Mouse (Mus musculus) spleen, postnatal 10 days (tissue): ENCODE data around the gene Tsc22d3.
A peak's percentile ranks its signal among the peaks of the same experiment; 100 is the strongest.
"Not testable (repeated sequence)": the region's sequence is repeated elsewhere in the genome, so short reads cannot be mapped to it uniquely, and the experiment has no call there.

ENCODE experiments used
- DNase-seq, 2 experiments: peaks; one replicate each; pipeline ENCODE4 v3.0.0; 2021 to 2022; ENCODE audit warnings: low spot score in 2 of 2

Tsc22d3 gene

GRCm38 (mm10) chrX:140501401-140502301 lies 98.8 kb downstream of the Tsc22d3 start:
- DNase-seq = peak in 1 of 2 experiments; percentile 52

DNA sequence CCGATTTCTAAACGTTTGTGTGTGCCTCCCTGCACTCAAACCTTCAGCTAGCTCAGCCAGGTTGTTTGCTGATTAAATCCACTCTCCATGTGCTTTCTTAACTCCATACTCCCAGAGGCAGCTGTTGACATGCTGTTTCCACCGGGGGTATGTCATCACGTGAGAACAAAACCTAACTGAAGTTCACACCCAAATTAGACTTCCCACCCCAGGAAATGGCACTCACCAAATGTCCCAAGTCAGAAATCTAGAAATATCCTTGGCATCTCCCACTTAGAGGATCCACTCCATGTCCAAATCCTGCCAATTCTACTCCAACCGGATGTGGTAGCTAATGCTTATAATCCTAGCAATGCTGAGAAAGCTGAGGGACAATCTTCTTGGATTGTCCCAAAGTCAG lies 100.2 kb downstream of the Tsc22d3 start:
- no peak for DNase-seq

DNA sequence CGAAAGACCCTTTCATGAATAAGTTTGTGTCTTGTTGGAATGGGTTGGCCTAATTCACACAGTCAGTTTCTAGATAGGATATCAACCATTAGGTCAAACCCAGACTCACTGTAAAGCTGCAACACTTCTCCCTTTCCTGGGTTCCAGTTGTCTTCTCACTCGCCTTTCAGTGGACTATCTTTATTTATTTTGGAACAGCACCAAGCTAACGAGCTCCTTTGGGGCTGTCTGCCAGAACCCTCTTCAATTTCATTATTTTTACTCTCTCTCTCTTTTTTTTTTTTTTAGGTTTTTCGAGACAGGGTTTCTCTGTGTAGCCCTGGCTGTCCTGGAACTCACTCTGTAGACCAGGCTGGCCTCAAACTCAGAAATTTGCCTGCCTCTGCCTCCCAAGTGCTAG lies 102.0 kb downstream of the Tsc22d3 start:
- DNase-seq = not testable (repeated sequence)

DNA sequence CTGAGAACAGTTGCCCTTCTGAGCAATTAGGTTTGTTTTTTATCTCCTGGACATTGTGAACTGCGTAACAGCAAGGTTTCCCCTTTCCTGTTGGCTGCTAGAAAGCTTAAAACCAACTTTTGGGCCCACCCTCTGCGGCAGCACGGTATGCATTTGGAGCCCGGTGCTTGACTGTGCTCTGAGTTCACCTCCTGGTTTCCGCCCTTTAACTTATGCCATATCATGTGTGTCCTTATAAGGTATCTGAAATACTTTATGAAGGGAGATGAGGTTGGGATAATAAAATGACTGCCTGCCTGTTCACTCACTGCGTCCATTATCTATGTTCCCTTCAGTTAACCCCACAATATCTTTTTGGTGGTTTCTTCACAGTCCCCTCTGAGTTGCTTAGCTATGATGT lies 106.3 kb downstream of the Tsc22d3 start:
- DNase-seq = no peak

GRCm38 (mm10) chrX:140493527-140494029 lies 106.9 kb downstream of the Tsc22d3 start:
- no peak for DNase-seq

DNA sequence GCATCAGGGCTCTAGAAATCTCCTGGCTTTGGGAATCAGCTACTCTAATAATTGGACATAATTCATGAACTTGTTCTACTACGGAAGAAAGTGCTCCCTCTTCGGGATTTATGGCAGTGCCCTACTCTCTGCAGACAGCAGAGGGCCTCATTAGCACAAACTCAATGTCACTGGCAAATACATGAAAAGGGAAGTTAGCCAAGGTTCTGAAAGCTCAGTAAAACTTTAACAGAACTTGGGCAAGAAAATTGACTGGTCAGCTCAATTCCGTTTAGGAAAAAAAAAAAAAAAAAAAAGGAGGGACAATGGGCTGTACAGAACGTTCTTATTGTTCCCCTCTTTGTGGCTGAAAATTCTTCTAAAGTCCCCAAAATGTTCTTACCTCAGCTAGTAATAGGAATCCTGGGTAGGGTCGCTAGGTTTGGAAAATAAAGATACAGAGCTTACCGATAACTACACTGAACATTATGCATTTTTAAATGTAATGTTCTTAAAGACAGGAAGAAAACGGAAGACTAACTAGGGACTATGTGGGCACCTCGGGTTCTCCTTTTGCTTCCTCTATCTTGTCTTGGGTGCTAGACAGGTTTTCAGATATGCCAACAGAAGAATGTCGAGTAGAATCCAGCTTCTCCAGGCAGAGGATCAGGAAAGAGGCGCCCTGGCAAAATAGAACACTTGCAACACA lies 108.4 kb downstream of the Tsc22d3 start:
- DNase-seq = no peak

DNA sequence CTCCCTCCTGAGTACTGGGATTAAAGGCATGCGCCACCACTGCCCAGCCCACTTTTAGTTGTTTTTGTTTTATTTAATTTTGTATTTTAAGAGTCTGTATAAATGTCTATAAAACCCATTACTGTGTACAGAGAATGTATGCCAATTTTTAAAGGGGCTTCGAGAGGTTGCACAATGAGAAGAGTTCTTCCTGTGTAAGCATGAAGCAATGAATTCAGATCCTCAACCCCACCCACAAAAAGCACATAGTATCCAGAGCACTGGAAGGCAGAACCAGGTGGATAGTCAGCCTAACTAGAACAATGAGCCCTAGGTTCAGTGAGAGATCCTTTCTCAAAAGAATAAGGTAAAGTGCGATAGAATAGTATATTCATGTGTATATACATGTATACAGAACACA lies 110.3 kb downstream of the Tsc22d3 start:
- DNase-seq = no peak
